Mouse (Mus musculus) heart, adult 2 months (tissue): ENCODE measurements around the gene Psapl1. TPM values are rescaled to one million over a fixed set of nuclear protein-coding genes. Genes with fewer than 3 reads are reported as not detected.

ENCODE experiments used
- DNase-seq, 2 experiments: peaks; one replicate each; pipeline ENCODE4 v3.0.0; 2021
- H3K27ac ChIP-seq: fragments of 200-600 bp; 2 replicates; pipeline ENCODE4 v1.8.1; 2022
- H3K27me3 ChIP-seq: fragments of 200-500 bp; 2 replicates; pipeline ENCODE4 v1.6.1; 2012; ENCODE audit warnings: mild to moderate bottlenecking, low read length, inconsistent platforms, mixed read lengths; ENCODE audit not compliant: control insufficient read depth, insufficient read depth
- H3K36me3 ChIP-seq: fragments of 200-500 bp; 2 replicates; pipeline ENCODE4 v1.6.1; 2012; ENCODE audit warnings: low read length, inconsistent platforms; ENCODE audit not compliant: control insufficient read depth, insufficient read depth
- H3K4me1 ChIP-seq: fragments of 200-500 bp; 2 replicates; pipeline ENCODE4 v1.6.1; 2011; ENCODE audit warnings: low read length; ENCODE audit not compliant: control insufficient read depth, insufficient read depth
- H3K4me3 ChIP-seq: fragments of 200-600 bp; 2 replicates; pipeline ENCODE4 v1.8.1; 2022
- H3K79me2 ChIP-seq: fragments of 200-500 bp; replicated peaks from 2 replicates; pipeline ENCODE4 v1.6.1; 2012; ENCODE audit warnings: mild to moderate bottlenecking, inconsistent platforms, low read length, moderate library complexity, mixed read lengths; ENCODE audit not compliant: control insufficient read depth, insufficient read depth
- H3K9ac ChIP-seq: fragments of 200-500 bp; 2 replicates; pipeline ENCODE4 v1.6.1; 2012; ENCODE audit warnings: low read depth, mild to moderate bottlenecking, control low read depth, inconsistent platforms, low read length, mixed read lengths
- CTCF ChIP-seq: fragments of 200-600 bp; IDR thresholded peaks from 2 replicates; pipeline ENCODE4 v1.8.1; 2022; ENCODE audit warnings: antibody characterized with exemption, mild to moderate bottlenecking, moderate library complexity
- EP300 ChIP-seq: fragments of 200-500 bp; IDR thresholded peaks from 2 replicates; pipeline ENCODE4 v1.6.1; 2011; ENCODE audit warnings: low read depth, low read length, control low read depth; ENCODE audit not compliant: insufficient read depth
- POLR2A ChIP-seq: fragments of 200-500 bp; IDR thresholded peaks from 2 replicates; pipeline ENCODE4 v1.6.1; 2011; ENCODE audit warnings: mild to moderate bottlenecking, low read depth, low read length, control low read depth; ENCODE audit not compliant: insufficient read depth
- WGBS: fragments of 180-500 bp; shearing (Covaris S2); methylation state at CpG from one replicate; pipeline ENCODE4 v1.1.7; 2018; 5-methylcytosine and 5-hydroxymethylcytosine counted together
- intact Hi-C: fragments of 180-260 bp; cut with DNase I; formaldehyde crosslinking; loops from one replicate; pipeline ENCODE4 v1.15.1; 2025
- polyA plus RNA-seq: library from polyadenylated mRNA; depleted of rRNA; stranded (reverse); fragments of >200 nt; gene quantifications from 2 replicates; pipeline ENCODE4 v1.2.3, GENCODE M21; 2012; rRNA removed
- total RNA-seq, 2 experiments: library from RNA; stranded (reverse); gene quantifications; 2 replicates each; pipeline ENCODE4 v1.2.3; 2021

The Psapl1 gene
- total and polyA plus RNA-seq, 3 experiments: 0.06 TPM; not detected in 2

DNA sequence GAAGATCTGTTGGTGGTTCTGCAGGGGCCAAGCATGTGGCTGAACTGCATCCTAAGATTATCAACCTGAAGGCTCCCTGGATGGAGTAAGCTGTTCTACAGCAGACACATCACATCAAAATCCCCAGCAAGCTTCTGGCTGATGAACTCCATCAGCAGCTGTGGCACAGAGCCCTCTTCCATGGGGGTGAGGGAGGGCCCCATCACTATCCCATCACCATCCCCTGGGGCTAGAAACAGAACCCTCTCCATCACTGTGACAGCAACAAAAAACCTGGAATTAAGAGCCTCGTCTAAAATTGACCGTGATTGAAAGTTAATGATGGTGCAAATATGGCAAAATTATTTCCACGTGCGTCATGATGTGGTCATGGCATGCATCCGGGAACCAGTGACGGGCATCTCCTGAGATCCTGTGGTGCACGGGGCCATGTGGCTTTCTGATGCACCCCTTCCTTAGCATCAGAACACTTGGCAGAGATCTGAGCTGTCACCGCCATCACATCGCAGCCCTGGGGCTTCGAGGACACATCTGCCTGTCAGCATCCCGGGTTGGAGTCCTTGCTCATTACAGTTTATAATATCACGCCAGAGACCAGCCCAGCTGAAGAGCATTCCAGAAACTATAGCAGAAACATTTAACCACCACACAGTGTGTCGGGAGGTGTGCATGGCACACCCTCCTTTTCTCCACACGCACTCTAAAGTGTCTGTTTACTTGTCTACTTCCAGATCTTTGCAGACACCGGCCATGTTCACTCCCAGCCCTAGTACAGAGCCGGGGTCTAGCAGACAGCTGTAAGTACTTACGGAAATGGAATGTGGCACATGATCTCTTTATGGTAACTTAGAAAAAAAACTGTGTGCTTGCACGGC, 51.1 kb downstream of the Psapl1 start:
- Histone ChIP-seq H3K79me2 (no peaks in the 10 kb centered on the region), H3K4me3 (no peak overlapping the region), H3K9ac (no peak overlapping the region), H3K27ac (no peak overlapping the region), H3K4me1 (no peaks in the 10 kb centered on the region), H3K36me3 (no peaks in the 10 kb centered on the region), H3K27me3 (no peaks in the 10 kb centered on the region)
- 63% methylated on average over 18 of the region's 18 CpGs for WGBS
- intact Hi-C loops: no loop called here
- no peak for TF ChIP-seq CTCF
- no peak for TF ChIP-seq POLR2A
- no peak for TF ChIP-seq EP300
- no peak for DNase-seq

Other genes starting within 250 kb of the Psapl1 start
- gene Sorcs2, start 194.1 kb downstream of the Psapl1 start, total RNA-seq: 1 to 10 TPM; 6.0 to 7.7 TPM
- 9.0 and 14.5 TPM in 2 replicates for gene Sorcs2, start 194.1 kb downstream of the Psapl1 start, polyA plus RNA-seq